Mouse (Mus musculus): ENCODE measurements around the gene Adgrv1. TPM values are rescaled to one million over a fixed set of nuclear protein-coding genes. Genes with fewer than 3 reads are reported as not detected.
"Not testable (repeated sequence)": the region's sequence is repeated elsewhere in the genome, so short reads cannot be mapped to it uniquely, and the experiment has no call there.

Adgrv1 gene
- polyA plus RNA-seq, 1 experiment, result 0.08 TPM

- no peak for TF ChIP-seq POLR2A (IDR thresholded peaks at IDR 0.05; ENCODE audit: low read depth, low read length)
- TF ChIP-seq CTCF (IDR thresholded peaks at IDR 0.05; ENCODE audit: extremely low read depth, insufficient read length, insufficient replicate concordance, low read depth, low read length), result no peak
Measured at GRCm38 (mm10) chr13:81278669-81279350, 354.1 kb downstream of the Adgrv1 start.

GRCm38 (mm10) chr13:81273837-81274236 is 359.1 kb downstream of the Adgrv1 start:
- 90% methylated on average over 1 of the region's 1 CpGs for WGBS
- no peaks in the 10 kb centered on the region for H3K36me3 ChIP-seq (ENCODE audit: control insufficient read depth, insufficient read depth, low read length)
- no peak overlapping the region for H3K4me3 ChIP-seq (ENCODE audit: low read depth, low read length)
- H3K27me3 ChIP-seq (ENCODE audit: control insufficient read depth, insufficient read depth, low read length), result no peaks in the 10 kb centered on the region
- TF ChIP-seq POLR2A (IDR thresholded peaks at IDR 0.05; ENCODE audit: low read depth, low read length) (no peak), CTCF (IDR thresholded peaks at IDR 0.05; ENCODE audit: extremely low read depth, insufficient read length, insufficient replicate concordance, low read depth, low read length) (no peak)
- H3K4me1 ChIP-seq (ENCODE audit: control insufficient read depth, insufficient read depth, insufficient read length, low read length), result no peaks in the 10 kb centered on the region
- H3K27ac ChIP-seq (ENCODE audit: insufficient read depth, low read depth, low read length), result no peak overlapping the region

More at GRCm38 (mm10) chr13:81278669-81279350, 354.1 kb downstream of the Adgrv1 start:
- no peaks in the 10 kb centered on the region for H3K27me3 ChIP-seq (ENCODE audit: control insufficient read depth, insufficient read depth, low read length)
- no peak overlapping the region for H3K27ac ChIP-seq (ENCODE audit: insufficient read depth, low read depth, low read length)
- H3K4me3 ChIP-seq (ENCODE audit: low read depth, low read length), result no peak overlapping the region
- WGBS, result 54% methylated on average over 2 of the region's 2 CpGs
- H3K36me3 ChIP-seq (ENCODE audit: control insufficient read depth, insufficient read depth, low read length), result no peaks in the 10 kb centered on the region
- H3K4me1 ChIP-seq (ENCODE audit: control insufficient read depth, insufficient read depth, insufficient read length, low read length), result peaks cover 2% of the 10 kb centered on the region; the same call in 1 of the 2 replicates

DNA sequence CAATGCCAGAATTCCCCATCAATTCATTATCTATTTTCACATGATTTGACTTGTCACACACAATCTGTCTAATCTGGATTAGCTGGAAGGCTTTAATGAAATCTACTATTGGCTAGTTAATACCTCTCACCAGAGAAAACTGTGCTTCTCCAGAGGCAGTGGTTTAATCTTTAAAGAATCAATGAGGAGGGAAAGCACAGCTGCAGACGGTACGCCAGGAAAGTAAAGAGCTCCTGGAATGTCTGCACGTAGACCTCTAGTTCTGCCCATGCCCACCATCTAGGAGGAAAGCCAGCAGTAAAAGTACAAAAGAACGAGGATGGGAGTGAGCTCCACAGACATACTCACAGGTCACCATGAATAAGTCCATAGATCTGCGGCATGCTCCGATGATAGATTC is 362.6 kb downstream of the Adgrv1 start:
- Histone ChIP-seq H3K27ac (ENCODE audit: insufficient read depth, low read depth, low read length) (no peak overlapping the region), H3K4me3 (ENCODE audit: low read depth, low read length) (no peak overlapping the region), H3K36me3 (ENCODE audit: control insufficient read depth, insufficient read depth, low read length) (no peaks in the 10 kb centered on the region), H3K4me1 (ENCODE audit: control insufficient read depth, insufficient read depth, insufficient read length, low read length) (no peaks in the 10 kb centered on the region), H3K27me3 (ENCODE audit: control insufficient read depth, insufficient read depth, low read length) (no peaks in the 10 kb centered on the region)
- TF ChIP-seq CTCF (IDR thresholded peaks at IDR 0.05; ENCODE audit: extremely low read depth, insufficient read length, insufficient replicate concordance, low read depth, low read length), result no peak
- no peak for TF ChIP-seq POLR2A (IDR thresholded peaks at IDR 0.05; ENCODE audit: low read depth, low read length)
- 76% methylated on average over 6 of the region's 6 CpGs for WGBS

DNA sequence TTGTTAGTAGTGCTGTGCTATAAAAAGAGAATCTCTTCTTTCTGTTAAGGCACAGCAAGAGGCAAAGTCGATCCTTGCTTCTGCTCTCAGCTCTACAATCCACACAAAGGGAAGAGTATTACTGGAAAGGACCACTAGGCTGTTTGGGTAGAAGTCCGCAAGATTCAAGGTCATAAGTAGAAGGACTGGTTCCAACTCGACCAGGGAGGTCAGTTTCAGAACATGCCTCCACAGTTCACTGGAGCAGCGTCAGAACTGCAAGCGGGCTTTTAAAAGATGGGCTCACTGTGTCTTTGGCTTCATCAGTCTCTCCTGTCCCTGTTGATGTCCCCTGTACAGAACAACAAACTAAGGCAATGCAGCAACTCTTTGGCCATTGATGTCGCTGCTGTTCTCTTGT is 363.9 kb downstream of the Adgrv1 start:
- Histone ChIP-seq H3K27me3 (ENCODE audit: control insufficient read depth, insufficient read depth, low read length) (no peaks in the 10 kb centered on the region), H3K27ac (ENCODE audit: insufficient read depth, low read depth, low read length) (no peak overlapping the region), H3K4me3 (ENCODE audit: low read depth, low read length) (no peak overlapping the region), H3K36me3 (ENCODE audit: control insufficient read depth, insufficient read depth, low read length) (no peaks in the 10 kb centered on the region), H3K4me1 (ENCODE audit: control insufficient read depth, insufficient read depth, insufficient read length, low read length) (no peaks in the 10 kb centered on the region)
- no peak for TF ChIP-seq CTCF (IDR thresholded peaks at IDR 0.05; ENCODE audit: extremely low read depth, insufficient read length, insufficient replicate concordance, low read depth, low read length)
- TF ChIP-seq POLR2A (IDR thresholded peaks at IDR 0.05; ENCODE audit: low read depth, low read length), result no peak
- WGBS, result 71% methylated on average over 6 of the region's 6 CpGs

- H3K27ac ChIP-seq (ENCODE audit: insufficient read depth, low read depth, low read length); H3K27me3 ChIP-seq (ENCODE audit: control insufficient read depth, insufficient read depth, low read length); H3K4me1 ChIP-seq (ENCODE audit: control insufficient read depth, insufficient read depth, insufficient read length, low read length); H3K4me3 ChIP-seq (ENCODE audit: low read depth, low read length); H3K36me3 ChIP-seq (ENCODE audit: control insufficient read depth, insufficient read depth, low read length): not testable (repeated sequence)
- WGBS, result 81% methylated on average over 4 of the region's 4 CpGs
Measured at GRCm38 (mm10) chr13:81267489-81267888, 365.5 kb downstream of the Adgrv1 start.

DNA sequence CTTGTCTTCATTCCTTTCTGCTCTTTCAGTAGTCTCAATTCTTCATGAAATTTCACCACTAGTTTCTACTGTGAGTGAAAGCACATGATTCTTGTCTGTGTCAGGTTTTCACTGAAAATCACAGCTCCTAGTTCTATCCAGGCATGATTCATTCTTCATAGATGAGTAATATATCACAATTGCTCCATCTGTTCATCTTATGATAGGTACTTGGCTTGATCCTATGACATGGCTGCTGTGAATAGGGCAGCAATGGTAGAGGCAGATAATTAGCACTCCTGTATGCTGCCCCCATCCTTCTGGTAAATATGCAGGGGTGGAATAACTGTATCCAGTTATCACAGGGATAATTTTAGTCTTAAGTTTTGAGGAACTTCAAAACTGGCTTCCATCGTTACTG is 368.5 kb downstream of the Adgrv1 start:
- TF ChIP-seq CTCF (IDR thresholded peaks at IDR 0.05; ENCODE audit: extremely low read depth, insufficient read length, insufficient replicate concordance, low read depth, low read length), result no peak
- no peak for TF ChIP-seq POLR2A (IDR thresholded peaks at IDR 0.05; ENCODE audit: low read depth, low read length)
- H3K4me1 ChIP-seq (ENCODE audit: control insufficient read depth, insufficient read depth, insufficient read length, low read length), result no peaks in the 10 kb centered on the region

GRCm38 (mm10) chr13:81241181-81241580 is 391.8 kb downstream of the Adgrv1 start:
- Histone ChIP-seq H3K27ac (ENCODE audit: insufficient read depth, low read depth, low read length) (no peak overlapping the region), H3K36me3 (ENCODE audit: control insufficient read depth, insufficient read depth, low read length) (no peaks in the 10 kb centered on the region), H3K27me3 (ENCODE audit: control insufficient read depth, insufficient read depth, low read length) (no peaks in the 10 kb centered on the region), H3K4me3 (ENCODE audit: low read depth, low read length) (no peak overlapping the region), H3K4me1 (ENCODE audit: control insufficient read depth, insufficient read depth, insufficient read length, low read length) (no peaks in the 10 kb centered on the region)
- TF ChIP-seq CTCF (IDR thresholded peaks at IDR 0.05; ENCODE audit: extremely low read depth, insufficient read length, insufficient replicate concordance, low read depth, low read length), result no peak
- no peak for TF ChIP-seq POLR2A (IDR thresholded peaks at IDR 0.05; ENCODE audit: low read depth, low read length)
- WGBS, result 83% methylated on average over 2 of the region's 2 CpGs

More for the DNA sequence above, 368.5 kb downstream of the Adgrv1 start:
- Histone ChIP-seq H3K4me3 (ENCODE audit: low read depth, low read length) (no peak overlapping the region), H3K36me3 (ENCODE audit: control insufficient read depth, insufficient read depth, low read length) (no peaks in the 10 kb centered on the region), H3K27me3 (ENCODE audit: control insufficient read depth, insufficient read depth, low read length) (no peaks in the 10 kb centered on the region), H3K27ac (ENCODE audit: insufficient read depth, low read depth, low read length) (no peak overlapping the region)
- WGBS, result 78% methylated on average over 1 of the region's 1 CpGs
